Mouse (Mus musculus): ENCODE measurements around the gene Pla2g4f. TPM values are rescaled to one million over a fixed set of nuclear protein-coding genes. Genes with fewer than 3 reads are reported as not detected.

The Pla2g4f gene
- polyA plus RNA-seq, 1 experiment from 2014 or later = not detected

DNA sequence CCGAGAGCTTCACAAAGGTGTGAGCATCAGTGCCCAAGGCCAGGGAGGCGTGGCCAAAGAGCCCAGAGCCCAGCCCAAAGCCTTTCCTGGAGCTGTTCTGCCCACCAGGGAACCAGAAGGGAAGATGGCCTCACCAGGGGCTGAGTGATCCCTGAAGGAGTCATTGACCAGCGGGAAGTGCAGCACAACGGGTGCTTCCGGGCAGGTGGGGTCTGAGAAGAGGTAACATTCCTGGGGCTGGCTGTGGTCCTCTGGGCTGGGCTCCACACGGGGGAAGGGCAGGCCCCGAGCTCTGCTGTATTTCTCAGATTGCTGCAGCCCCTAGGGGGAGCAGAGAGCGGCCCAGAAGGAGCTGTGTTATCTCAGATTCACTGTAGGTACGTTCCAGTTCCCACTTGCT, 45.3 kb downstream of the Pla2g4f start:
- Histone ChIP-seq H3K9ac (no peak overlapping the region), H3K27me3 (replicated peaks) (0 out of 2 replicates have a peak, but pooled peaks cover 4% of the 10 kb centered on the region), H3K36me3 (no peaks in the 10 kb centered on the region), H3K4me2 (replicated peaks) (peak overlapping the region; percentile 37), H3K27ac (no peak overlapping the region), H3K9me3 (no peaks in the 10 kb centered on the region), H3K4me1 (no peaks in the 10 kb centered on the region; the same call in 1 of the 2 replicates), H3K4me3 (no peak overlapping the region)
- ATAC-seq (ENCODE audit: low FRiP score, low read depth) = no peak
- WGBS = 2% methylated on average over 9 of the region's 9 CpGs

DNA sequence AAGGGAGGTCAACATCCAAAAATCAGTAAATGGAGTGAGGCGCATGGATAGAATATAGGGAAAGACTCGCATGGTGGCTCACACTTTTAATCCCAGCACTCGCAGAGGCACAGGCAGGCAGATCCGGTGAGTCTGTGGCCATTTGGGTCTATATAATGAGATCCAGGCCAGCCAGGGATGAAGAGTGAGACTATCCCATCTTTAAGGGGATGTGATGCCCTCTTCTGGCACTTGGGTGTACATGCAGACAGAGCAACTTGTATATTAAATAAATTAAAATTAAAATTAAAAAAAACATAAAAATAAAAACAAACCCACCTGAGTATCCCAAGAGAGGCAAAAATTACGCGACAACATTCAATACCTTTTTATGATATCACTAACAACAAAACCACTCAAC, 48.4 kb downstream of the Pla2g4f start:
- Histone ChIP-seq H3K4me2 (replicated peaks) (no peak overlapping the region), H3K27ac (no peak overlapping the region), H3K36me3 (no peaks in the 10 kb centered on the region), H3K9me3 (no peaks in the 10 kb centered on the region), H3K9ac (no peak overlapping the region), H3K27me3 (replicated peaks) (0 out of 2 replicates have a peak, but pooled peaks cover 4% of the 10 kb centered on the region), H3K4me1 (no peaks in the 10 kb centered on the region; the same call in 1 of the 2 replicates), H3K4me3 (no peak overlapping the region)
- no peak for ATAC-seq (ENCODE audit: low FRiP score, low read depth)
- 76% methylated on average over 6 of the region's 6 CpGs for WGBS

DNA sequence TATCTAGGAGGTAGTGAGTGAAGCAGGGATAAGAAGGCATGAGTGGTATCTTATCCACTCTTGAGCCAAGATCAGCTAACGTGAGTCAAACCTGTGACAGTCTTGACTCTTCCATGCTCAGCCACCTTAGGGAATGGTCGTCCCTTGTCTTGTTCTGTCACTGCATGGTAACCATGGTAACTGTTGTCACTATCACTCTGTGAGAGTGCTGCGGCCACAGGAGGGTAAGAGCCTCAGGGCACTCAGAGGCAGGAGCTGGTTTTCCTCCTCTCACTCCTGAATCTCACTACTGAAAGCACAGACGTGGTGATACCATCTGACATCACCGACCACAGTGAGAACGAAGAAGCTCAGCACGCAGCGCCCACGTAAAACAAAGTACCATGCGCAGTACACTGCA, 49.1 kb downstream of the Pla2g4f start:
- H3K9me3 ChIP-seq = no peaks in the 10 kb centered on the region
- H3K27me3 ChIP-seq (replicated peaks) = 0 out of 2 replicates have a peak, but pooled peaks cover 4% of the 10 kb centered on the region
- no peaks in the 10 kb centered on the region for H3K36me3 ChIP-seq
- 66% methylated on average over 10 of the region's 10 CpGs for WGBS
- no peaks in the 10 kb centered on the region; the same call in 1 of the 2 replicates for H3K4me1 ChIP-seq
- H3K27ac ChIP-seq = no peak overlapping the region
- H3K4me2 ChIP-seq (replicated peaks) = no peak overlapping the region
- ATAC-seq (ENCODE audit: low FRiP score, low read depth) = no peak
- H3K4me3 ChIP-seq = no peak overlapping the region
- no peak overlapping the region for H3K9ac ChIP-seq

DNA sequence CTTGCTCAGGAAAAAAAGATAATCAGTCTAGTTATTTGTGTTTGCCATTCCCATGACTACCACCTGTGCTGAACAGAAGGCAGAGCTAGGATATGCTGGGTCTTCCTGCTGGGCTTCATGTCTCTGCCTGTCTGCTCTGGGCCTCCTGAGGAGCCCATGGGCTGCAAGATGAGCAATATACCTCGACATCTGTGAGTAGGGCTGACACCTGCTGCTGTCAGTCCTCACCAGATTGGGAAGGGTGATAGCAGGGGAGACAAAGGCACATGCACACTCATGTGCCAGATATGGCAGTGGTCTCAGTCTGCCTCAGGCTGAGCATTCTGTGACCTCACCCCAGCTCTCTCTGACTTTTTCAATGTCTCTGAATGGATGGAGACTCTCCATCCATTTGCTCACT, 51.1 kb downstream of the Pla2g4f start:
- 25% methylated on average over 1 of the region's 1 CpGs for WGBS
- Histone ChIP-seq H3K27me3 (replicated peaks) (no peaks in the 10 kb centered on the region), H3K9ac (no peak overlapping the region), H3K9me3 (no peaks in the 10 kb centered on the region), H3K4me1 (no peaks in the 10 kb centered on the region), H3K36me3 (no peaks in the 10 kb centered on the region), H3K4me3 (no peak overlapping the region), H3K4me2 (replicated peaks) (no peak overlapping the region), H3K27ac (no peak overlapping the region)
- no peak for ATAC-seq (ENCODE audit: low FRiP score, low read depth)

DNA sequence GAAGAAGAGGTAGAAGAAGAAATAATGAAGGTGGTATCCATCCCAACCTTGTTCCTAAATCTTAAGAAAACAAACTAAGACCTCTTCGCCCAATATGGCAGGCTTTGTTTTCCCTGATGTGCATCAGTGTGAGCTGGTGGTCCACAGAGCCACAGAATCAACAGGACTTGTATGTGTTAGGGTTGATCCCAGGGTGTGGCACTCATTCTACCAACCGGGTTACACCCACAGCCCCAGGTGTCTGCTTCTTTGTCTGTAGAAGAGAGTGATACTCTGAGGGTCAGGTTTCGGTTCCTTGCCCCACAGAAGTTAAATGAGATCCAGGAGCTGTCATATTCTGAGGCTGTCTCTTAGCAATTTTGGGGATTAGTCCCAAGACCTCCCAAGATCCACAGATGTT, 52.6 kb downstream of the Pla2g4f start:
- no peak overlapping the region for H3K4me3 ChIP-seq
- no peak overlapping the region for H3K27ac ChIP-seq
- no peak overlapping the region for H3K9ac ChIP-seq
- no peaks in the 10 kb centered on the region for H3K27me3 ChIP-seq (replicated peaks)
- no peaks in the 10 kb centered on the region for H3K4me1 ChIP-seq
- WGBS = 75% methylated on average over 3 of the region's 3 CpGs
- ATAC-seq (ENCODE audit: low FRiP score, low read depth) = no peak
- H3K4me2 ChIP-seq (replicated peaks) = no peak overlapping the region
- no peaks in the 10 kb centered on the region for H3K9me3 ChIP-seq
- H3K36me3 ChIP-seq = no peaks in the 10 kb centered on the region

DNA sequence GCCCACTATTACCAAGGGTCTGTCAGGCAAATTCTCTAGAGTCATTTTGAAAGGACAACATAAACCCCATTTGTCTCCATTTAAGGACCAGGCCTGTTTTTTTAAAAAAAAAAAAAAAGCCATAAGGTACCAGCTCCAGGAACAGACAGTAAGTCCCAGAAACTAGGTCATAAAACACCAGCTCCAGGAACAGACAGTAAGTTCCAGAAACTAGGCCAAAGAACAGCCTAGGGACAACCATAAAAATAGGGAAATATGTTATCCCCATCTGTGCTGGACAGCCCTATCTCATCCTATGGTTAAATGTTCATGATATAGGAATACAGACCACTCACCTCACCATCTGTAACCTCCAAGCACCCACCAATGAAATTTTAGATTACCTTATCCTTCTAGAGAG, 57.7 kb downstream of the Pla2g4f start:
- Histone ChIP-seq H3K4me3 (no peak overlapping the region), H3K9me3 (no peaks in the 10 kb centered on the region), H3K27me3 (replicated peaks) (no peaks in the 10 kb centered on the region), H3K36me3 (no peaks in the 10 kb centered on the region), H3K27ac (no peak overlapping the region), H3K4me1 (no peaks in the 10 kb centered on the region), H3K9ac (no peak overlapping the region), H3K4me2 (replicated peaks) (no peak overlapping the region)
- no peak for ATAC-seq (ENCODE audit: low FRiP score, low read depth)

DNA sequence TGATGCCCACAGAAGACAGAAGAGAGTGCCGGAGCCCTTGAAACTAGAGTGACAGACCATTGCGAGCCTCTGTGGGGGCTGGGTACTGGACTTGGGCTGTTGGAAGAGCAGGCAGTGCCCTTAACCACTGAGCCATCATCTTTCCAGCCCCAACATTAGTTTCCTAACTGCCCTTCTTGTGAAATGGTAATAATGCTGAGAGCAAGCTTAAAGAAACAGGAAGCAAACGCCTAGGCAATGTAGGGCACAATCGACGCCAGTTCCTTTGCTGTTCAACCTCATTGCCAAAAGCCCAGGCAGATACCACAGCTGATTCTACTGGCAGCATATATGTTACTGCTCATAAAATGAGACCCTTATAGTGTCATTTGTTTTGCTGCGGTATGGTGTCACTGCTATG, 61.3 kb downstream of the Pla2g4f start:
- ATAC-seq (ENCODE audit: low FRiP score, low read depth) = no peak
- no peaks in the 10 kb centered on the region for H3K36me3 ChIP-seq
- no peaks in the 10 kb centered on the region for H3K9me3 ChIP-seq
- H3K27ac ChIP-seq = no peak overlapping the region
- no peaks in the 10 kb centered on the region for H3K27me3 ChIP-seq (replicated peaks)
- H3K4me1 ChIP-seq = no peaks in the 10 kb centered on the region
- H3K9ac ChIP-seq = no peak overlapping the region
- no peak overlapping the region for H3K4me3 ChIP-seq
- no peak overlapping the region for H3K4me2 ChIP-seq (replicated peaks)
- 91% methylated on average over 6 of the region's 6 CpGs for WGBS

Other genes with a start within 250 kb of the Pla2g4f start
- gene Ehd4, start 159.6 kb downstream of the Pla2g4f start, polyA plus RNA-seq (2016; fragmentation: Nextera tagmentation; extraction: Ambion mirVana) = 19.1 and 19.6 TPM in 2 replicates
- gene Pla2g4e, start 68.8 kb downstream of the Pla2g4f start, polyA plus RNA-seq (2016; fragmentation: Nextera tagmentation; extraction: Ambion mirVana) = 0.10 and 0.13 TPM in 2 replicates
- gene Pla2g4d, start 25.0 kb downstream of the Pla2g4f start, polyA plus RNA-seq (2016; fragmentation: Nextera tagmentation; extraction: Ambion mirVana) = 0.05 TPM in 1 of 2 replicates, not detected in the other
- 41.0 and 44.5 TPM in 2 replicates for gene Vps39, start 39.0 kb upstream of the Pla2g4f start, polyA plus RNA-seq (2016; fragmentation: Nextera tagmentation; extraction: Ambion mirVana)
- 10.6 and 10.7 TPM in 2 replicates for gene Ganc, start 89.7 kb upstream of the Pla2g4f start, polyA plus RNA-seq (2016; fragmentation: Nextera tagmentation; extraction: Ambion mirVana)
- gene Tmem87a, start 89.9 kb upstream of the Pla2g4f start, polyA plus RNA-seq (2016; fragmentation: Nextera tagmentation; extraction: Ambion mirVana) = 6.8 and 8.0 TPM in 2 replicates
- 0.98 and 1.2 TPM in 2 replicates for gene Capn3, start 141.9 kb upstream of the Pla2g4f start, polyA plus RNA-seq (2016; fragmentation: Nextera tagmentation; extraction: Ambion mirVana)
- 47.8 and 52.2 TPM in 2 replicates for gene Zfp106, start 249.7 kb upstream of the Pla2g4f start, polyA plus RNA-seq (2016; fragmentation: Nextera tagmentation; extraction: Ambion mirVana)